Mouse (Mus musculus) forebrain, embryonic 16.5 days (tissue): ENCODE measurements around the gene Calm2. TPM values are rescaled to one million over a fixed set of nuclear protein-coding genes. Genes with fewer than 3 reads are reported as not detected.

Experiments
- ATAC-seq: fragments of 200-750 bp; cut with Nextera tagmentation; 2 replicates; pipeline ENCODE4 v1.8.0; 2017; ENCODE audit warnings: mild to moderate bottlenecking, moderate library complexity
- H3K27ac ChIP-seq: fragments of 300-500 bp; sonication (generic); 2 replicates; pipeline ENCODE4 v1.5.1; 2014; ENCODE audit warnings: low read length, control low read depth
- H3K27me3 ChIP-seq: fragments of 300-500 bp; sonication (generic); replicated peaks from 2 replicates; pipeline ENCODE4 v1.6.1; 2014; ENCODE audit warnings: low read length; ENCODE audit not compliant: control insufficient read depth, insufficient read depth
- H3K36me3 ChIP-seq: fragments of 300-500 bp; sonication (generic); 2 replicates; pipeline ENCODE4 v1.6.1; 2014; ENCODE audit not compliant: control insufficient read depth, insufficient read depth
- H3K4me1 ChIP-seq: fragments of 300-500 bp; sonication (generic); replicated peaks from 2 replicates; pipeline ENCODE4 v1.6.1; 2014; ENCODE audit warnings: low read length; ENCODE audit not compliant: control insufficient read depth, insufficient read depth
- H3K4me2 ChIP-seq: fragments of 300-500 bp; sonication (generic); 2 replicates; pipeline ENCODE4 v1.6.1; 2014; ENCODE audit warnings: mild to moderate bottlenecking, low read length, control low read depth
- H3K4me3 ChIP-seq: fragments of 300-500 bp; sonication (generic); replicated peaks from 2 replicates; pipeline ENCODE4 v1.5.1; 2014; ENCODE audit warnings: mild to moderate bottlenecking, low read length, control low read depth
- H3K9ac ChIP-seq: fragments of 300-500 bp; sonication (generic); replicated peaks from 2 replicates; pipeline ENCODE4 v1.6.1; 2014; ENCODE audit warnings: low read depth, low read length, control low read depth
- H3K9me3 ChIP-seq: fragments of 300-500 bp; sonication (generic); 2 replicates; pipeline ENCODE4 v1.6.1; 2016; ENCODE audit warnings: low read length; ENCODE audit not compliant: control insufficient read depth
- WGBS: fragments of 180-500 bp; shearing (Covaris S2); extraction: QIAGEN DNeasy Blood & Tissue Kit; methylation state at CpG from one replicate; pipeline ENCODE4 v1.1.7; 2014; 5-methylcytosine and 5-hydroxymethylcytosine counted together
- polyA plus RNA-seq: library from polyadenylated mRNA; unstranded; fragments of >200 nt; fragmentation: Nextera tagmentation; extraction: Ambion mirVana; gene quantifications from 2 replicates; pipeline ENCODE4 v1.2.1, GENCODE M21; 2015

The Calm2 gene
- 1,924 and 2,147 TPM in 2 replicates for polyA plus RNA-seq

- ATAC-seq, result peak; percentile 89
- no peaks in the 10 kb centered on the region for H3K27me3 ChIP-seq
- H3K9ac ChIP-seq, result peak within 1 kb of the TSS; percentile 100
- no peaks in the 10 kb centered on the region; the same call in 1 of the 2 replicates for H3K36me3 ChIP-seq
- peak within 1 kb of the TSS; percentile 93 for H3K4me3 ChIP-seq
- no peaks in the 10 kb centered on the region for H3K9me3 ChIP-seq
- peaks cover 31% of the 10 kb centered on the region for H3K4me1 ChIP-seq
- peak within 1 kb of the TSS; percentile 99 for H3K27ac ChIP-seq
- WGBS, result under 1% methylated on average over 66 of the region's 69 CpGs
- H3K4me2 ChIP-seq, result peak within 1 kb of the TSS; percentile 93
Measured at GRCm38 (mm10) chr17:87446767-87447611, at the start of gene Calm2. TSS of gene Calm2 (minus strand) at chr17:87446935.

- H3K4me2 ChIP-seq, result no peak overlapping the region
- no peak overlapping the region for H3K4me3 ChIP-seq
- peaks cover 4% of the 10 kb centered on the region; the same call in 1 of the 2 replicates for H3K4me1 ChIP-seq
- 94% methylated on average over 4 of the region's 4 CpGs for WGBS
- H3K36me3 ChIP-seq, result no peaks in the 10 kb centered on the region
- no peaks in the 10 kb centered on the region for H3K27me3 ChIP-seq
- no peak overlapping the region for H3K9ac ChIP-seq
- ATAC-seq, result no peak
- H3K27ac ChIP-seq, result no peak overlapping the region
- H3K9me3 ChIP-seq, result no peaks in the 10 kb centered on the region
Measured at GRCm38 (mm10) chr17:87495504-87495903, 48.8 kb upstream of the Calm2 start.

- Histone ChIP-seq H3K4me2 (no peak overlapping the region), H3K9ac (no peak overlapping the region), H3K36me3 (no peaks in the 10 kb centered on the region), H3K27me3 (no peaks in the 10 kb centered on the region), H3K4me3 (no peak overlapping the region), H3K9me3 (no peaks in the 10 kb centered on the region), H3K4me1 (peaks cover 8% of the 10 kb centered on the region; the same call in 1 of the 2 replicates), H3K27ac (no peak overlapping the region)
- WGBS, result 97% methylated on average over 4 of the region's 4 CpGs
- no peak for ATAC-seq
Measured at GRCm38 (mm10) chr17:87494310-87494709, 47.6 kb upstream of the Calm2 start.

- H3K27me3 ChIP-seq, result no peaks in the 10 kb centered on the region
- no peaks in the 10 kb centered on the region for H3K9me3 ChIP-seq
- 50% methylated on average over 4 of the region's 4 CpGs for WGBS
- ATAC-seq, result no peak
- no peak overlapping the region for H3K27ac ChIP-seq
- no peaks in the 10 kb centered on the region for H3K36me3 ChIP-seq
- H3K4me3 ChIP-seq, result no peak overlapping the region
- no peak overlapping the region for H3K9ac ChIP-seq
- H3K4me1 ChIP-seq, result peaks cover 8% of the 10 kb centered on the region; the same call in 1 of the 2 replicates
- no peak overlapping the region for H3K4me2 ChIP-seq
Measured at GRCm38 (mm10) chr17:87492286-87492685, 45.6 kb upstream of the Calm2 start.

- no peak for ATAC-seq
- no peak overlapping the region for H3K4me2 ChIP-seq
- H3K36me3 ChIP-seq, result no peaks in the 10 kb centered on the region
- no peaks in the 10 kb centered on the region for H3K9me3 ChIP-seq
- WGBS, result 36% methylated on average over 6 of the region's 6 CpGs
- H3K4me3 ChIP-seq, result no peak overlapping the region
- H3K9ac ChIP-seq, result no peak overlapping the region
- H3K4me1 ChIP-seq, result peaks cover 8% of the 10 kb centered on the region; the same call in 1 of the 2 replicates
- H3K27ac ChIP-seq, result no peak overlapping the region
- no peaks in the 10 kb centered on the region for H3K27me3 ChIP-seq
Measured at GRCm38 (mm10) chr17:87490295-87490694, 43.6 kb upstream of the Calm2 start.

GRCm38 (mm10) chr17:87485751-87486150 is 39.0 kb upstream of the Calm2 start:
- ATAC-seq, result no peak
- no peaks in the 10 kb centered on the region for H3K27me3 ChIP-seq
- H3K27ac ChIP-seq, result no peak overlapping the region
- no peak overlapping the region for H3K4me2 ChIP-seq
- no peak overlapping the region for H3K4me3 ChIP-seq
- no peak overlapping the region for H3K9ac ChIP-seq
- no peaks in the 10 kb centered on the region for H3K9me3 ChIP-seq
- peaks cover 6% of the 10 kb centered on the region; the same call in 1 of the 2 replicates for H3K4me1 ChIP-seq
- 89% methylated on average over 5 of the region's 5 CpGs for WGBS
- no peaks in the 10 kb centered on the region for H3K36me3 ChIP-seq

GRCm38 (mm10) chr17:87482867-87483266 is 36.1 kb upstream of the Calm2 start:
- no peaks in the 10 kb centered on the region for H3K36me3 ChIP-seq
- ATAC-seq, result no peak

GRCm38 (mm10) chr17:87478569-87478968 is 31.8 kb upstream of the Calm2 start:
- peak; percentile 77 for ATAC-seq
- Histone ChIP-seq H3K4me1 (peaks cover 27% of the 10 kb centered on the region), H3K4me3 (no peak overlapping the region), H3K9ac (no peak overlapping the region), H3K9me3 (no peaks in the 10 kb centered on the region), H3K4me2 (no peak overlapping the region), H3K36me3 (no peaks in the 10 kb centered on the region), H3K27me3 (no peaks in the 10 kb centered on the region), H3K27ac (peak overlapping the region; percentile 16; the same call in 1 of the 2 replicates)
- 41% methylated on average over 9 of the region's 9 CpGs for WGBS

More at GRCm38 (mm10) chr17:87482867-87483266, 36.1 kb upstream of the Calm2 start:
- 73% methylated on average over 3 of the region's 3 CpGs for WGBS
- Histone ChIP-seq H3K27me3 (no peaks in the 10 kb centered on the region), H3K27ac (no peak overlapping the region), H3K9me3 (no peaks in the 10 kb centered on the region), H3K9ac (no peak overlapping the region), H3K4me1 (peaks cover 9% of the 10 kb centered on the region), H3K4me2 (no peak overlapping the region), H3K4me3 (no peak overlapping the region)

- no peak overlapping the region for H3K27ac ChIP-seq
- ATAC-seq, result no peak
Measured at GRCm38 (mm10) chr17:87477611-87478010, 30.9 kb upstream of the Calm2 start.

More at GRCm38 (mm10) chr17:87477611-87478010, 30.9 kb upstream of the Calm2 start:
- H3K27me3 ChIP-seq, result no peaks in the 10 kb centered on the region
- peaks cover 30% of the 10 kb centered on the region for H3K4me1 ChIP-seq
- H3K4me2 ChIP-seq, result no peak overlapping the region
- H3K9ac ChIP-seq, result no peak overlapping the region
- H3K9me3 ChIP-seq, result no peaks in the 10 kb centered on the region
- no peak overlapping the region for H3K4me3 ChIP-seq
- no peaks in the 10 kb centered on the region for H3K36me3 ChIP-seq
- WGBS, result 56% methylated on average over 16 of the region's 16 CpGs
